Mouse (Mus musculus) spleen, adult 2 months (tissue): ENCODE results near the gene Steap4.
"Not testable (repeated sequence)": the region's sequence is repeated elsewhere in the genome, so short reads cannot be mapped to it uniquely, and the experiment has no call there.

Experiments
- CTCF ChIP-seq: fragments of 200-500 bp; IDR thresholded peaks from 2 replicates; pipeline ENCODE4 v1.5.1; 2011; ENCODE audit warnings: mild to moderate bottlenecking, inconsistent platforms; ENCODE audit not compliant: insufficient read depth, insufficient read length, insufficient replicate concordance; ENCODE audit errors: extremely low read depth
- POLR2A ChIP-seq: fragments of 200-500 bp; IDR thresholded peaks from 2 replicates; pipeline ENCODE4 v1.6.1; 2011; ENCODE audit warnings: low read depth, low read length, inconsistent platforms

GRCm38 (mm10) chr5:7933495-7933894 is 26.8 kb upstream of the Steap4 start:
- TF ChIP-seq CTCF, POLR2A: not testable (repeated sequence)
